Mouse (Mus musculus) monocyte, adult 2 months (primary cell): ENCODE results near the gene Ubr3.
A peak's percentile ranks its signal among the peaks of the same experiment; 100 is the strongest.

Source experiments
- DNase-seq, 2 experiments: peaks; one replicate each; pipeline ENCODE4 v3.0.0; 2022; ENCODE audit warnings: low spot score in 2 of 2, low read depth in 1 of 2

Ubr3 gene

GRCm38 (mm10) chr2:69897039-69897617, at the start of gene Ubr3:
Gene Ubr3 (plus strand): TSS chr2:69897246.
- peak; percentile 87 to 94 for DNase-seq

- DNase-seq, result no peak
Observed at GRCm38 (mm10) chr2:69849215-69849614, 47.8 kb upstream of the Ubr3 start.

DNA sequence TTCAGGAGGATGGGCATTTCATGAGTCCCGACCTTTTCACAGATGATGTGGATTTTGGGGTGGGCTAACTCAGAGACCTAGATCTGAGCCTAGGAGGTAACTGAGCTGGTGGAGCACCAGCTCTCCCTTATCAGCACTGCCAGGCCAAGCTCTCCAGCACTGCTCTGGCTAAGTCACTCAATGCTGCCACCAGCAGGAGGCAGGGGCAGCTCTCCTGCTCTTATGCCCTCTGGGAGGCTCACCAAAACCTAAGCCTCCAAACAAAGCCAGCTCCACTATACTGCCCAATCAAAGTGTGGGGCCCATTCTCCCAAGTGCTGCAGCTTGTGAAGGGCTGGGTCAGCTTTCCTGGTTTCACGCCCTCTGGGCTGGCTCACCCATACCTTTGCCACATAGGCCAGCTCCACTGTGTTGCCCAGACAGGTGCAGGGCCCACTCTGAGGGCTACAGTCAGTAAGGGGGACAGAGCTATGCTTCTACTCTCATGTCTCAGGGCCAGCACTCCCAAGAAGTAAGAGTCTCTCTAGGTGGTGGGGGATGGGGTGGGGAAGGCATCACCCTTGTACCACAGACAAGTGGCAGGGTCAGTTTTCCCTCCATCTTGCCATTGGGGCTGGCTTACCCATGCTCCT, 45.5 kb upstream of the Ubr3 start:
- no peak for DNase-seq

DNA sequence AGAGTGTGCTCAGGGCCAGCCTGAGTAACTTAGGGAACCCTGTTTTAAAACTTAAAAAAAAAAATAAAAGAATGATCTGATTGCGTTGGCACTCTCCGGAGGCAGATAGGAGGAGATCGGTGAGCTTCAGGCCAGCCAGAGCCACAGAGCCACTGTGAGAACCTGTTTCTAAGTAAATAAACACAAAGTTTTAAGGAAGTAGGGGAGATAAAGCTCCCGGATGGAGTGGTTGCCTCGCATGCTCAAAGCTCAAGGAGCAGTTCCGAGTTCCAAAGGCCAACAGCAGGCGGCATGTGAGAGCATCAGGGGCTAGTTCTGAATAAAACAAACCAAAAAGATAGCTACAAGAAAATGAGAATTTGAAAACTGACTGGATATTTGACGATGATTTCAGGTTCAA, 40.7 kb upstream of the Ubr3 start:
- no peak for DNase-seq

- DNase-seq, result no peak
Observed at GRCm38 (mm10) chr2:69857882-69858281, 39.2 kb upstream of the Ubr3 start.

DNA sequence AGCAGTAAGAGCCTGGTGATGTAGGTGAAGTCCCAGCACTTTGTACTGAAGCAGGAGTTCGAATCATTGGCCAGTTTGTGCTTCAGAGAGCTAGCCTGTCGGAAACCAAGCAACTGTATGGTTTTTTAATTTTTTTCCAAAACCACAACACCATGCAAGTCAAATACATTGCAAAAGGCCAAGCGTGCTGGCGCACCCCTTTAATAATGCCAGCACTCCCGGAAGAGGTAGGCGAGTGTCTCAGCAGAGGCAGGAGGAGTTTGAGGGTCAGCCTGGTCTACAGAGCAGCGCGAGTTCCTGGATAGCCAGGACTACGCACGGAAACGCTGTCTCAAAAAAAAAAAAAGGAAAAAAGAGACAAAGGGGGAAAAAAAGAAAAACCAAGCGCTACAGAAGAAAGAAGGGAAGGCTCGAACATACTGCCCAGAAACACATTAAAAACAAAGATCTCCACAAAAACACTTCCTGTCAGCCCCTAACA, 36.0 kb upstream of the Ubr3 start:
- no peak for DNase-seq

DNA sequence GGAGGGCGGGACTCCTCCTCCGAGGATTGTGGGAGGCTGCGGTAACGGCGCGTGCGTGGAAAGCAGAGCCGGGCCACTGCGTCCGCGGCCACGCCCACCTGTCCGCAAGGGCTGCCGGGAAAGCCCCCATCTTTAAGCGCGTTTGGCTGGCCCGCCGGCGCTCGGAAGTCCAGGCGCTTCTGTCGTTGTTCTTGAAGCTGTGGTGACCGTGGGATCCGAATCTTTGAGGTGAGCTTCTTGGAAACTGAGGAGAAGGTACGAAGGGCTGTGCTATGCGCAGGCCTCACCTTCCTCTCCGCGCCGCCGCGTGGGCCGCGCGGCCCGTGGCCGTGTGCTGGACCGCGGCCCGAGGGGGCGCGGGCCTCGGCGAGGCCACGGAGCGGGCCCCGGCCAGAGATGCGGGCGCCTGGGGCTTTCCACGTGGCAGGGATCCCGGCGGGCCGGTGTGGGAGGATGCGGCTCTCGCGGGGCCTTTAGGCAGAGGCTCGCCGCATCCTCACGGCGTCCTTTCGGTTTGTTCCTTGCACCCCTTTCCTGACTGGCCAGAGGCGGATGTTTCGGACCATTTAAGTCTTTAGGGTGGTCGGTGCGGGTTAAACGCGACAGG, 35.5 kb upstream of the Ubr3 start, which contains the start of gene Ssb:
TSS of gene Ssb (plus strand) at position 78 of the 607 bp plus-strand sequence.
- DNase-seq, result peak; percentile 73 to 85

DNA sequence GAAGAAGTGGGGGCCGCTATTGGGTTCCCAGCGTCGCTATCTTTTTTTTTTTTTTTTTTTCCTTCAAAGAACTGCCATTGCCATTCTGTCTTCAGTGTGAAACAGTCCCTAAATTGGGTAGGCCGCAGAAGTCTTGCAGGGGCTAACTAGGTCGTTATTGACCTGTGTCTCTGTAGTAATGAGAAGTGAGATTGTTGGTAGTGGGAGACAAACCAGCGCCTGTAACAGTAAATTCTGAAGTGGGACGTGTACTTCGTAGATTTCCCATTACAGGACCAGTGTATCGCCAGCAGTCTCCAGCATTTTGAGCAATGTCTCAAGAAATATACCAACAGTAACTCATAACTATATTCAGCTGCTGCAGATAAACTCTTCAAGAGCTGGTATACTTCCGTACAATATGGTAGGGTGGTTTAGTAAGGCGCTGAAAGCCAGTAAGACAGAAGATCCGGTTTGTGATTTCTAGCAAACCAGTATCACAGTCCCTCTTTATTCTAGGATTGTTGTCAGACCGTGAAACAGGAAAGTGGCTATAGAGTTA, 34.9 kb upstream of the Ubr3 start:
- DNase-seq, result no peak

DNA sequence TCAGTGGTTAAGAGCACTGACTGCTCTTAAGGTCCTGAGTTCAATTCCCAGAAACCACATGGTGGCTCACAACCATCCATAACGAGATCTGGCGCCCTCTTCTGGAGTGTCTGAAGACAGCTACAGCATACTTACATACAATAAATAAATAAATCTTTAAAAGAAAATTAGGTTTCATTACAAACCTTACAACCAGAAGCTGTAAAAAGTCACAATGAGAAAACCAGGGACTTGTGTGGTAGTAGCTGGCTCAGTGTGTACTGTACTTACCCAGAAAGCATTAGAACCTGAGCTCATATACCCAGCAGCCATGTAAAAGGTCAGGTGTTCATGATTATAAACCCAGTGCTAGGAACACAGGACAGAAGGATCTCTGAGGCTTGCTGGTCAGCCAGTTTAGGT, 13.1 kb upstream of the Ubr3 start:
- no peak for DNase-seq

GRCm38 (mm10) chr2:69884581-69884980, 12.5 kb upstream of the Ubr3 start:
- DNase-seq, result no peak

GRCm38 (mm10) chr2:69885050-69885449, 12.0 kb upstream of the Ubr3 start:
- no peak for DNase-seq

DNA sequence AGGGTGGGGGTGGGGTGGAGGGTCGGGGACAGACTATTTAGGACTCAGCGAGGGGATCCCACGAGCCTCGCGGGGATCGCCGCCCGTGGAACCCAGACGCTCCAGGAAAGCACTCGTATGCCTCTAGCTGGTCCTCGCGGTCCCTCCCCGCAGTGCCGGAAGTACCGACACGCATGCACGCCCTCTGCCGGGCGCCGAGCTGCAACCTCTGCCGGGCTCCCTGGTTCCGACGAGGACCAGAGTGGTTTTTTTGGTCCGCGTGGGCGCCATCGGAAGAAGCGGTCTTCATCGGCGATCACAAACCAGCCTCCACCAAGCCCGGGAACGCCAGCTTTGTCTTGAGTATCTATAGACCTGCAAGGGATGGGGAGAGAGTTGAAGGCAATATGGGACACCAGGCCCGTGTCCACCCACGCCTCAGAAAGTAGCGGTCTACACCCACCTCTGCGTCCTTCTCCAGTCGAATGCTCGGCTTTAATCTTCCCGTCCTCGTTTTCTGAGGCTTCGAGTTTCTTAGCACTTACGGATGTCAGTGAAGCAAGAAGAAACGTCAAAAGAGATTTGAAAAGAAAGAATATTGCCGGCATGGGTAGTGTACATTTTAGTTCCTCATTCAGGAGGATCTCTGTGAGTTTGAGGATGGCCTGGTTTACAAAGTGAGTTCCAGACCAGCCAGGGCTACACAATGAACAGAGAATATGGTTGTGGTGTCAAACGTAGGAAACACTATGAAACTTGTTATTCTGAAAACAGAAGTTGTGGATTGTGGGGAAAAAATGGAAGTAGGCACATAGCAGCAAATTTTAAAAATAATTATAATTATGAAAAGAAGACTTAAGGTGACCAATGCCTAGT, 11.4 kb upstream of the Ubr3 start, which contains the start of gene Mettl5:
TSS of gene Mettl5 (minus strand) at position 165 of the 855 bp plus-strand sequence.
- DNase-seq, result peak in 1 of 2 experiments; percentile 75

GRCm38 (mm10) chr2:69888957-69889356, 8.1 kb upstream of the Ubr3 start:
- no peak for DNase-seq

DNA sequence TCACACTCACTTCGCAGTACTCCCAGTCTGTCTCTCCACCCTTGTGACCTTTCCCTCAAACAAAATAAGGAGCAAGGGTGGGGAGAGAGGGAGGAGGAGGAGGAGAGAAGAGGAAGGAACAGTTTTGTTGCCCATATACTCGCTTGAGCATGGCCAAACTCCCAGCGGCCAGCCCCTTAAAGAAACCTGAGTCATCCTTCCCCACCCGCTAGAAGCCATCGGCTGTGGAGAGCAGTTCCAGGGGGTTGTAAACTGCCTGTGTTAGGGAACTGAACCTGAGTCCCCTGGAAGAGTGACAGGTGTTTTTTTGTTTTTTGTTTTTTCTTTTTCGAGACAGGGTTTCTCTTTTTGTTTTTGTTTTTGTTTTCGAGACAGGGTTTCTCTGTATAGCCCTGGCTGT, 6.2 kb upstream of the Ubr3 start:
- DNase-seq, result no peak

DNA sequence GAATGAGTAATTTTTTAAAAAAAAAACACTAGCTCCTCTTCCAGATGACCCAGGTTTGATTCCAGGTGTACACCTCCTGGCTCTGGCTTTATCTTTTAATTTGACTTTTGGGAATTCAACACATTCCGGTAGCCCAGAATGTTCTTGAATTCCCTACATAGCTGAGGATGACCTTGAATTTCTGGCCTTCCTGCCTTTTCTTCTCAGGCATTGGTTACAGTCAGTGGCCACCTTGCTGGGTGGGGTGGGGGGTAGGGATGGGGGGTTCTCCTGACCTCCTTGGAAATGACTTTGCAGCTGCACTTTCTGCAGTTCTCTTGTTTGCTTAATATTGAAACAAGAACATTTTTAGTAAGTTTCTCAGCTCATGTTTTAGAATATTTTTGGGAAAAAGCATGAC, 3.9 kb upstream of the Ubr3 start:
- no peak for DNase-seq

- DNase-seq, result no peak
Observed at GRCm38 (mm10) chr2:69893891-69894290, 3.2 kb upstream of the Ubr3 start.

GRCm38 (mm10) chr2:69895502-69896223, 1.4 kb upstream of the Ubr3 start:
- DNase-seq, result no peak

- DNase-seq, result no peak
Observed at GRCm38 (mm10) chr2:69896224-69896581, 843 bp upstream of the Ubr3 start.

DNA sequence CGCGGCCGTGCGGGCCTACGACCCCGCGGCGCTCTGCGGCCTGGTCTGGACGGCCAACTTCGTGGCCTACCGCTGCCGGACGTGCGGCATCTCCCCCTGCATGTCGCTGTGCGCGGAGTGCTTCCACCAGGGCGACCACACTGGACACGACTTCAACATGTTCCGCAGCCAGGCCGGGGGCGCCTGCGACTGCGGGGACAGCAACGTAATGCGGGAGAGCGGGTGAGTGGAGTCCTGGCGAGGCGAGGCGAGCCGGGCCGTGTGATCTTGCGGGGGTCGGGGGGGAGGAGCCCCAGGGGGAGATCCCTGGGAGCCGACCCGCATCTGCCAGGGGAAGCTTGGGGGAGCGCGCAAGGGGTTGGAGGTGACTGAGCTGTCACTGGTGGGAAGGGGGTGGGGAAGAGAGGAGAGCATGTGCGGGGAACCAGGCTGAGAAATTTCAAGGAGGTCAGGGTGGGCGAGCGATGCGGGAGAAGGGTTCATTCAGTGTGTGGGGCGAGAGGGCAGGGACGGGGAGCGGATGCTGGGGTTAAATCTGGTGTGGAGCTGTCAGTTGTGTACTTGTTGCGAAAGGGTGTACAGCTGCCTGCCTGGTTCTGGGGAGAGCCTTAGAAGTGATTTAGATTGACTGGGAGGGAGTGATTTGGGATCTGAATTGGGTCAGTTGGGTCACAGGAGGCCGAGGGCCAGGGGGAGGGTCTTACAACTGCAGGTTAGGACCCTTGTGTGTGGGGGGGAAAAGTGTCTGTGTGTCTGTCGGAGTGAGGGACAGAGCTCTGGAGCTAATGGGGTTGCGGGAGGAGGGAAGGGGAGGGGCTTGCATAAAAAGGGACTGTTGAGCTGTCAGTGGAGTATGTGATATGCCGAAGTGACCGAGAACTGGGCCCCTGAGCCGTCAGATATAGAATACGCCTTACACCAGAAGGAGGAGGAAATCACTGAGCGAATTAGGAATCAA, 851 bp downstream of the Ubr3 start:
- DNase-seq, result peak in 1 of 2 experiments; percentile 26
